Mouse (Mus musculus) ES-Bruce4 (cell line): ENCODE results near the gene Aebp2.
"Not testable (repeated sequence)": the region's sequence is repeated elsewhere in the genome, so short reads cannot be mapped to it uniquely, and the experiment has no call there.

Experiments used
- CTCF ChIP-seq: IDR thresholded peaks from one replicate; pipeline ENCODE4 v1.8.1; 2011; ENCODE audit warnings: low read depth, low read length
- EP300 ChIP-seq: IDR thresholded peaks from 2 replicates; pipeline ENCODE4 v1.6.1; 2011; ENCODE audit warnings: low read depth, low read length; ENCODE audit not compliant: insufficient read depth
- POLR2A ChIP-seq: IDR thresholded peaks from one replicate; pipeline ENCODE4 v1.8.1; 2011; ENCODE audit warnings: low read length; ENCODE audit not compliant: insufficient read depth

- TF ChIP-seq CTCF, POLR2A, EP300: not testable (repeated sequence)
Observed at GRCm38 (mm10) chr6:140605173-140605572, 17.3 kb upstream of the Aebp2 start.
